Mouse (Mus musculus) G1E (cell line): ENCODE data around the gene Klhl3.

Experiments used
- CTCF ChIP-seq: IDR thresholded peaks from 2 replicates; pipeline ENCODE4 v1.5.1; 2012; ENCODE audit warnings: low read depth, low read length, inconsistent platforms, mixed read lengths
- POLR2AphosphoS5 ChIP-seq: IDR thresholded peaks from 2 replicates; pipeline ENCODE4 v1.6.1; 2012; ENCODE audit warnings: low read depth, low read length, inconsistent platforms; ENCODE audit not compliant: insufficient replicate concordance
- TAL1 ChIP-seq: conservative IDR thresholded peaks from 2 replicates; pipeline ENCODE4 v1.6.1; 2012; ENCODE audit warnings: low read depth, low read length, inconsistent platforms, mixed read lengths

GRCm38 (mm10) chr13:57995864-57996263 is 117.5 kb downstream of the Klhl3 start:
- TF ChIP-seq CTCF: no peak
- no peak for TF ChIP-seq TAL1
- TF ChIP-seq POLR2AphosphoS5: no peak
